15 mouse cellular contexts compared by ENCODE assay signal in the genomic region with DNA sequence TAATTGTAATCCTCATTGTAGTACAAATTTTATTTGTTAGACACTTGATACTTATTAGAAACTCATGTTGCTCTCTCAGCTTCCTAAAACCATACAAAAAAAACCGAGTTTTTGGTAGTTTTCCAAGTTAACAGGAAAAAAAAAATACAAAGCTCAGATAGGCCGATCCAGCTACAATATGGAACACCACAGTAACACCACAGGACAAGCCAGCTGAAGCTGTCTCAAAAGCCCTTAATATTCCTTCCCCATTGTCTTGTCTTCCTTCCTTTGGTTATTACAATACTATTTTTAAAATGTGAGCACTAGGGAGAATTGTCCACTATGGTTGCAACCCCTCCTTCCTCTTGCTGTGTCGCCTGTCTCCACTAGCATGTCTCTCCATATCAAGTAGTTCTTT.
"Had no signal": no experiment of that assay in that cellular context is flagged by ENCODE, and none has a peak within 500 bp of the region (broad histone marks: within the 10 kb centered on the region; RNA-seq: fewer than 3 reads in every experiment).

No protein-coding gene starts in this region.

- H3K36me3 ChIP-seq: neural tube, embryonic 15.5 days; stomach, embryonic 15.5 days had no signal

- H3K4me3 ChIP-seq: neural tube, embryonic 15.5 days; stomach, embryonic 15.5 days had no signal

- H3K4me2 ChIP-seq: neural tube, embryonic 15.5 days; stomach, embryonic 15.5 days had no signal

- H3K27ac ChIP-seq: neural tube, embryonic 15.5 days; stomach, embryonic 15.5 days; stomach, postnatal 0 days had no signal

- H3K4me1 ChIP-seq: neural tube, embryonic 15.5 days; stomach, embryonic 15.5 days had no signal

- DNase-seq: retina, postnatal 1 day; right cerebral cortex, adult 18-20 months; right cerebral cortex, postnatal 14 days; right cerebral cortex, postnatal 25 days; right cerebral cortex, postnatal 4 days; spleen, adult 18-20 months; thymus, adult 18-20 months; thymus, adult 2 months; thymus, postnatal 14 days; thymus, postnatal 25 days; thymus, postnatal 36 days; thymus, postnatal 4 days had no signal

- H3K27me3 ChIP-seq: neural tube, embryonic 15.5 days; stomach, embryonic 15.5 days had no signal

- H3K9ac ChIP-seq: neural tube, embryonic 15.5 days; stomach, embryonic 15.5 days had no signal

- H3K9me3 ChIP-seq: neural tube, embryonic 15.5 days; stomach, embryonic 15.5 days had no signal
